Mouse (Mus musculus): ENCODE data around the gene Morn1. TPM values are rescaled to one million over a fixed set of nuclear protein-coding genes. Genes with fewer than 3 reads are reported as not detected.
A peak's percentile ranks its signal among the peaks of the same experiment; 100 is the strongest.

Morn1 gene
- polyA plus RNA-seq, 1 experiment from 2014 or later, result 2.2 TPM

- H3K4me2 ChIP-seq (ENCODE audit: low read depth, low read length), result no peak overlapping the region
- ATAC-seq (peak; percentile 22; the same call in 1 of the 2 replicates), DNase-seq (no peak)
- no peak overlapping the region for H3K4me3 ChIP-seq (ENCODE audit: low read depth, low read length)
- no peak overlapping the region for H3K9ac ChIP-seq (replicated peaks)
- no peaks in the 10 kb centered on the region for H3K36me3 ChIP-seq (replicated peaks; ENCODE audit: insufficient read depth, low read length)
- WGBS (ENCODE audit: insufficient replicate concordance), result 63% methylated on average over 7 of the region's 7 CpGs
- peak; percentile 36 for TF ChIP-seq CTCF (IDR thresholded peaks at IDR 0.05; ENCODE audit: low read depth)
- no peak for TF ChIP-seq EP300 (IDR thresholded peaks at IDR 0.05; ENCODE audit: low read depth)
- H3K27me3 ChIP-seq (ENCODE audit: insufficient read depth, low read length), result no peaks in the 10 kb centered on the region
- peaks cover 45% of the 10 kb centered on the region for H3K4me1 ChIP-seq (ENCODE audit: insufficient read depth)
- no peaks in the 10 kb centered on the region for H3K9me3 ChIP-seq (ENCODE audit: low read length)
- H3K27ac ChIP-seq (ENCODE audit: low read depth), result peak overlapping the region; percentile 68
Measured at GRCm38 (mm10) chr4:155120038-155120437, 33.7 kb downstream of the Morn1 start.

- Histone ChIP-seq H3K9me3 (ENCODE audit: low read length) (no peaks in the 10 kb centered on the region), H3K27ac (ENCODE audit: low read depth) (peak overlapping the region; percentile 68), H3K36me3 (replicated peaks; ENCODE audit: insufficient read depth, low read length) (no peaks in the 10 kb centered on the region), H3K9ac (replicated peaks) (no peak overlapping the region), H3K4me1 (ENCODE audit: insufficient read depth) (peaks cover 50% of the 10 kb centered on the region), H3K27me3 (ENCODE audit: insufficient read depth, low read length) (no peaks in the 10 kb centered on the region), H3K4me3 (ENCODE audit: low read depth, low read length) (no peak overlapping the region), H3K4me2 (ENCODE audit: low read depth, low read length) (no peak overlapping the region)
- 0 out of 2 replicates have a peak, but pooled peaks have one; percentile 16 for TF ChIP-seq EP300 (IDR thresholded peaks at IDR 0.05; ENCODE audit: low read depth)
- TF ChIP-seq CTCF (IDR thresholded peaks at IDR 0.05; ENCODE audit: low read depth), result no peak
- WGBS (ENCODE audit: insufficient replicate concordance), result 26% methylated on average over 5 of the region's 5 CpGs
- ATAC-seq (peak; percentile 88), DNase-seq (peak; percentile 46)
Measured at GRCm38 (mm10) chr4:155120583-155120982, 34.2 kb downstream of the Morn1 start.

- 0 out of 2 replicates have a peak overlapping the region, but pooled peaks have one; percentile 16 for H3K9ac ChIP-seq (replicated peaks)
- H3K27ac ChIP-seq (ENCODE audit: low read depth), result peak overlapping the region; percentile 68
- H3K4me3 ChIP-seq (ENCODE audit: low read depth, low read length), result no peak overlapping the region
- H3K4me2 ChIP-seq (ENCODE audit: low read depth, low read length), result 0 out of 2 replicates have a peak overlapping the region, but pooled peaks have one; percentile 6
- peaks cover 52% of the 10 kb centered on the region for H3K4me1 ChIP-seq (ENCODE audit: insufficient read depth)
- WGBS (ENCODE audit: insufficient replicate concordance), result 69% methylated on average over 6 of the region's 6 CpGs
- TF ChIP-seq EP300 (IDR thresholded peaks at IDR 0.05; ENCODE audit: low read depth), result no peak
- no peak for TF ChIP-seq CTCF (IDR thresholded peaks at IDR 0.05; ENCODE audit: low read depth)
- H3K9me3 ChIP-seq (ENCODE audit: low read length), result no peaks in the 10 kb centered on the region
- no peaks in the 10 kb centered on the region for H3K36me3 ChIP-seq (replicated peaks; ENCODE audit: insufficient read depth, low read length)
- no peaks in the 10 kb centered on the region for H3K27me3 ChIP-seq (ENCODE audit: insufficient read depth, low read length)
- ATAC-seq, result no peak
- no peak for DNase-seq
Measured at GRCm38 (mm10) chr4:155121222-155121621, 34.8 kb downstream of the Morn1 start.

- H3K27me3 ChIP-seq (ENCODE audit: insufficient read depth, low read length), result no peaks in the 10 kb centered on the region
- no peak overlapping the region for H3K9ac ChIP-seq (replicated peaks)
- TF ChIP-seq EP300 (IDR thresholded peaks at IDR 0.05; ENCODE audit: low read depth) (no peak), CTCF (IDR thresholded peaks at IDR 0.05; ENCODE audit: low read depth) (no peak)
- peaks cover 52% of the 10 kb centered on the region for H3K4me1 ChIP-seq (ENCODE audit: insufficient read depth)
- no peak overlapping the region for H3K4me3 ChIP-seq (ENCODE audit: low read depth, low read length)
- no peaks in the 10 kb centered on the region for H3K36me3 ChIP-seq (replicated peaks; ENCODE audit: insufficient read depth, low read length)
- ATAC-seq (no peak), DNase-seq (no peak)
- H3K9me3 ChIP-seq (ENCODE audit: low read length), result no peaks in the 10 kb centered on the region
- H3K27ac ChIP-seq (ENCODE audit: low read depth), result no peak overlapping the region
- H3K4me2 ChIP-seq (ENCODE audit: low read depth, low read length), result no peak overlapping the region
- 62% methylated on average over 6 of the region's 6 CpGs for whole genome bisulfite sequencing (ENCODE audit: insufficient replicate concordance)
Measured at GRCm38 (mm10) chr4:155121915-155122443, 35.6 kb downstream of the Morn1 start.

- peaks cover 47% of the 10 kb centered on the region for H3K4me1 ChIP-seq (ENCODE audit: insufficient read depth)
- H3K4me3 ChIP-seq (ENCODE audit: low read depth, low read length), result no peak overlapping the region
- H3K36me3 ChIP-seq (replicated peaks; ENCODE audit: insufficient read depth, low read length), result no peaks in the 10 kb centered on the region
- H3K4me2 ChIP-seq (ENCODE audit: low read depth, low read length), result no peak overlapping the region
- H3K27ac ChIP-seq (ENCODE audit: low read depth), result no peak overlapping the region
- H3K9me3 ChIP-seq (ENCODE audit: low read length), result no peaks in the 10 kb centered on the region
- DNase-seq (no peak), ATAC-seq (no peak)
- WGBS (ENCODE audit: insufficient replicate concordance), result 57% methylated on average over 16 of the region's 16 CpGs
- H3K9ac ChIP-seq (replicated peaks), result no peak overlapping the region
- no peaks in the 10 kb centered on the region for H3K27me3 ChIP-seq (ENCODE audit: insufficient read depth, low read length)
- TF ChIP-seq EP300 (IDR thresholded peaks at IDR 0.05; ENCODE audit: low read depth) (no peak), CTCF (IDR thresholded peaks at IDR 0.05; ENCODE audit: low read depth) (no peak)
Measured at GRCm38 (mm10) chr4:155122444-155123040, 36.2 kb downstream of the Morn1 start.

GRCm38 (mm10) chr4:155123868-155124534, 37.6 kb downstream of the Morn1 start:
- Histone ChIP-seq H3K4me1 (ENCODE audit: insufficient read depth) (peaks cover 42% of the 10 kb centered on the region), H3K36me3 (replicated peaks; ENCODE audit: insufficient read depth, low read length) (no peaks in the 10 kb centered on the region), H3K27me3 (ENCODE audit: insufficient read depth, low read length) (no peaks in the 10 kb centered on the region), H3K27ac (ENCODE audit: low read depth) (no peak overlapping the region), H3K4me2 (ENCODE audit: low read depth, low read length) (no peak overlapping the region), H3K9me3 (ENCODE audit: low read length) (no peaks in the 10 kb centered on the region), H3K9ac (replicated peaks) (no peak overlapping the region), H3K4me3 (ENCODE audit: low read depth, low read length) (no peak overlapping the region)
- TF ChIP-seq CTCF (IDR thresholded peaks at IDR 0.05; ENCODE audit: low read depth), result 0 out of 2 replicates have a peak, but pooled peaks have one; percentile 3
- TF ChIP-seq EP300 (IDR thresholded peaks at IDR 0.05; ENCODE audit: low read depth), result no peak
- 77% methylated on average over 9 of the region's 9 CpGs for WGBS (ENCODE audit: insufficient replicate concordance)
- DNase-seq (no peak), ATAC-seq (no peak)
